Mouse (Mus musculus) lung, embryonic 14.5 days (tissue): ENCODE results near the gene Olfr654. TPM values are rescaled to one million over a fixed set of nuclear protein-coding genes. Genes with fewer than 3 reads are reported as not detected.

ENCODE experiments used
- ATAC-seq: fragments of 200-750 bp; cut with Nextera tagmentation; 2 replicates; pipeline ENCODE4 v1.8.0; 2017; ENCODE audit warnings: mild to moderate bottlenecking, moderate TSS enrichment, moderate library complexity; ENCODE audit not compliant: insufficient read depth
- DNase-seq: peaks from one replicate; pipeline ENCODE4 v3.0.0-alpha.2; 2015
- H3K27ac ChIP-seq: fragments of 300-500 bp; sonication (generic); 2 replicates; pipeline ENCODE4 v1.5.1; 2014; ENCODE audit warnings: low read depth, mild to moderate bottlenecking, moderate library complexity
- H3K27me3 ChIP-seq: fragments of 300-500 bp; sonication (generic); 2 replicates; pipeline ENCODE4 v1.6.1; 2014; ENCODE audit warnings: low read length, control low read depth; ENCODE audit not compliant: insufficient read depth
- H3K36me3 ChIP-seq: fragments of 300-500 bp; sonication (generic); 2 replicates; pipeline ENCODE4 v1.6.1; 2014; ENCODE audit warnings: control low read depth; ENCODE audit not compliant: insufficient read depth
- H3K4me1 ChIP-seq: fragments of 300-500 bp; sonication (generic); 2 replicates; pipeline ENCODE4 v1.6.1; 2014; ENCODE audit warnings: antibody characterized with exemption, control low read depth; ENCODE audit not compliant: insufficient read depth
- H3K4me2 ChIP-seq: fragments of 300-500 bp; sonication (generic); 2 replicates; pipeline ENCODE4 v1.6.1; 2014; ENCODE audit warnings: mild to moderate bottlenecking
- H3K4me3 ChIP-seq: fragments of 300-500 bp; sonication (generic); 2 replicates; pipeline ENCODE4 v1.5.1; 2014; ENCODE audit warnings: low read depth, low read length
- H3K9ac ChIP-seq: fragments of 300-500 bp; sonication (generic); 2 replicates; pipeline ENCODE4 v1.6.1; 2014
- H3K9me3 ChIP-seq: fragments of 300-500 bp; sonication (generic); 2 replicates; pipeline ENCODE4 v1.6.1; 2016; ENCODE audit warnings: low read depth, low read length, control low read depth
- CTCF ChIP-seq: IDR thresholded peaks from 2 replicates; pipeline ENCODE4 v1.5.1; 2016; ENCODE audit warnings: antibody characterized with exemption, low read depth
- WGBS: fragments of 180-500 bp; shearing (Covaris S2); extraction: QIAGEN DNeasy Blood & Tissue Kit; methylation state at CpG from one replicate; pipeline ENCODE4 v1.1.7; 2014; 5-methylcytosine and 5-hydroxymethylcytosine counted together
- polyA plus RNA-seq: library from polyadenylated mRNA; unstranded; fragments of >200 nt; fragmentation: Nextera tagmentation; extraction: Ambion mirVana; gene quantifications from 2 replicates; pipeline ENCODE4 v1.2.1, GENCODE M21; 2014

Gene Olfr654
- not detected in 2 replicates for polyA plus RNA-seq

- H3K4me3 ChIP-seq, result no peak within 1 kb of the TSS
- TF ChIP-seq CTCF, result no peak
- ATAC-seq (no peak), DNase-seq (no peak)
- no peak within 1 kb of the TSS for H3K4me2 ChIP-seq
- 78% methylated on average over 4 of the region's 4 CpGs for WGBS
- no peak within 1 kb of the TSS for H3K9ac ChIP-seq
- no peak within 1 kb of the TSS for H3K27ac ChIP-seq
- H3K4me1 ChIP-seq, result no peaks in the 10 kb centered on the region
- no peaks in the 10 kb centered on the region for H3K27me3 ChIP-seq
- H3K36me3 ChIP-seq, result no peaks in the 10 kb centered on the region
- no peaks in the 10 kb centered on the region for H3K9me3 ChIP-seq
Measured at GRCm38 (mm10) chr7:104586725-104587124, at the start of gene Olfr654. Gene Olfr654 (plus strand): TSS chr7:104587025.

GRCm38 (mm10) chr7:104549833-104550232 is 37.0 kb upstream of the Olfr654 start, which contains the start of gene Olfr651:
Gene Olfr651 (plus strand): TSS chr7:104550133.
- Histone ChIP-seq H3K9ac (no peak within 1 kb of the TSS), H3K36me3 (no peaks in the 10 kb centered on the region), H3K27ac (no peak within 1 kb of the TSS), H3K4me3 (no peak within 1 kb of the TSS), H3K9me3 (no peaks in the 10 kb centered on the region), H3K4me2 (no peak within 1 kb of the TSS), H3K4me1 (no peaks in the 10 kb centered on the region), H3K27me3 (no peaks in the 10 kb centered on the region)
- 59% methylated on average over 5 of the region's 5 CpGs for WGBS
- no peak for ATAC-seq
- no peak for TF ChIP-seq CTCF
- no peak for DNase-seq

GRCm38 (mm10) chr7:104552700-104553099 is 34.1 kb upstream of the Olfr654 start:
- DNase-seq, result no peak
- Histone ChIP-seq H3K4me3 (no peak overlapping the region), H3K9me3 (no peaks in the 10 kb centered on the region), H3K4me2 (no peak overlapping the region), H3K4me1 (no peaks in the 10 kb centered on the region), H3K27ac (no peak overlapping the region), H3K36me3 (no peaks in the 10 kb centered on the region), H3K9ac (no peak overlapping the region), H3K27me3 (no peaks in the 10 kb centered on the region)
- TF ChIP-seq CTCF, result no peak
- ATAC-seq, result no peak
- 73% methylated on average over 1 of the region's 1 CpGs for WGBS

GRCm38 (mm10) chr7:104560601-104561000 is 26.2 kb upstream of the Olfr654 start, which contains the start of gene Olfr652:
Gene Olfr652 (plus strand): TSS chr7:104560901.
- no peak within 1 kb of the TSS for H3K4me2 ChIP-seq
- TF ChIP-seq CTCF, result no peak
- no peak for ATAC-seq
- H3K9me3 ChIP-seq, result no peaks in the 10 kb centered on the region
- no peaks in the 10 kb centered on the region for H3K4me1 ChIP-seq
- H3K27me3 ChIP-seq, result no peaks in the 10 kb centered on the region
- DNase-seq, result no peak
- no peaks in the 10 kb centered on the region for H3K36me3 ChIP-seq
- H3K9ac ChIP-seq, result no peak within 1 kb of the TSS
- H3K27ac ChIP-seq, result no peak within 1 kb of the TSS
- H3K4me3 ChIP-seq, result no peak within 1 kb of the TSS

- Histone ChIP-seq H3K4me3 (no peak within 1 kb of the TSS), H3K4me2 (no peak within 1 kb of the TSS), H3K36me3 (no peaks in the 10 kb centered on the region), H3K9me3 (no peaks in the 10 kb centered on the region), H3K9ac (no peak within 1 kb of the TSS), H3K27ac (no peak within 1 kb of the TSS), H3K27me3 (no peaks in the 10 kb centered on the region), H3K4me1 (no peaks in the 10 kb centered on the region)
- 51% methylated on average over 2 of the region's 2 CpGs for WGBS
- no peak for TF ChIP-seq CTCF
- ATAC-seq (no peak), DNase-seq (no peak)
Measured at GRCm38 (mm10) chr7:104577014-104577413, 9.8 kb upstream of the Olfr654 start, which contains the start of gene Olfr653. Gene Olfr653 (plus strand): TSS chr7:104577314.

- ATAC-seq (no peak), DNase-seq (no peak)
- no peak overlapping the region for H3K4me2 ChIP-seq
- no peak overlapping the region for H3K4me3 ChIP-seq
- no peaks in the 10 kb centered on the region for H3K4me1 ChIP-seq
- 85% methylated on average over 4 of the region's 4 CpGs for WGBS
- no peaks in the 10 kb centered on the region for H3K9me3 ChIP-seq
- no peak overlapping the region for H3K27ac ChIP-seq
- H3K27me3 ChIP-seq, result no peaks in the 10 kb centered on the region
- TF ChIP-seq CTCF, result no peak
- H3K9ac ChIP-seq, result no peak overlapping the region
- H3K36me3 ChIP-seq, result no peaks in the 10 kb centered on the region
Measured at GRCm38 (mm10) chr7:104580846-104581245, 6.0 kb upstream of the Olfr654 start.

- no peaks in the 10 kb centered on the region for H3K27me3 ChIP-seq
- no peak for TF ChIP-seq CTCF
- no peaks in the 10 kb centered on the region for H3K4me1 ChIP-seq
- no peak for ATAC-seq
- no peaks in the 10 kb centered on the region for H3K36me3 ChIP-seq
- DNase-seq, result no peak
- no peaks in the 10 kb centered on the region for H3K9me3 ChIP-seq
- WGBS, result 77% methylated on average over 4 of the region's 4 CpGs
- no peak overlapping the region for H3K4me3 ChIP-seq
- H3K4me2 ChIP-seq, result no peak overlapping the region
- no peak overlapping the region for H3K27ac ChIP-seq
- H3K9ac ChIP-seq, result no peak overlapping the region
Measured at GRCm38 (mm10) chr7:104581429-104581828, 5.4 kb upstream of the Olfr654 start.

GRCm38 (mm10) chr7:104588274-104588673 is 1.4 kb downstream of the Olfr654 start:
- WGBS, result 82% methylated on average over 5 of the region's 5 CpGs
- no peak overlapping the region for H3K27ac ChIP-seq
- H3K36me3 ChIP-seq, result no peaks in the 10 kb centered on the region
- H3K27me3 ChIP-seq, result no peaks in the 10 kb centered on the region
- H3K4me3 ChIP-seq, result no peak overlapping the region
- H3K4me2 ChIP-seq, result no peak overlapping the region
- ATAC-seq, result no peak
- no peak overlapping the region for H3K9ac ChIP-seq
- no peaks in the 10 kb centered on the region for H3K4me1 ChIP-seq
- no peak for DNase-seq
- TF ChIP-seq CTCF, result no peak
- no peaks in the 10 kb centered on the region for H3K9me3 ChIP-seq
